21 mouse cellular contexts compared by ENCODE assay signal in genomic region chr13:38688761-38689160, GRCm38 (mm10). TPM values are rescaled to one million over a fixed set of nuclear protein-coding genes. Genes with fewer than 3 reads are reported as not detected.
DNase-seq lines count a peak whose midpoint lies in the region; TF ChIP-seq lines count a peak whose summit lies in the region.
"Had no signal": no experiment of that assay in that cellular context is flagged by ENCODE, and none has a peak within 500 bp of the region (broad histone marks: within the 10 kb centered on the region; RNA-seq: fewer than 3 reads in every experiment).

No protein-coding gene starts in this region.

- peak; percentile 10 for DNase-seq in adrenal gland, adult 2 months
- DNase-seq in adrenal gland, adult (ENCODE audit: inconsistent age in 2 of 2, low spot score in 1 of 2), result no peak
- peak; percentile 2 to 7 for DNase-seq in adrenal gland, postnatal 36 days
- no peak for DNase-seq in adrenal gland, postnatal 4 days (ENCODE audit: low spot score in 2 of 2)
- DNase-seq in liver, adult 2 months (ENCODE audit: extremely low read depth, low read depth, low spot score), result peak; percentile 68
- DNase-seq in liver, result no peak
- DNase-seq: adrenal gland, postnatal 25 days; B cell, adult 2 months; cerebellum, adult 11 months; cerebellum, adult 18-20 months; cerebellum, adult 8-10 months; cerebellum, adult 9-11 months; cerebellum, postnatal 14 days; cerebellum, postnatal 36 days; embryo, embryonic 11 days; forebrain, postnatal 0 days had no signal

- no peak for TF ChIP-seq CTCF in liver, adult 2 months (IDR thresholded peaks at IDR 0.05; ENCODE audit: low read depth, low read length)

- no peak overlapping the region for H3K9ac ChIP-seq in liver, adult 2 months (ENCODE audit: low read depth, low read length)
- H3K9ac ChIP-seq: embryonic facial prominence, embryonic 12.5 days; forebrain, embryonic 13.5 days; forebrain, embryonic 15.5 days; forebrain, postnatal 0 days had no signal

- no peaks in the 10 kb centered on the region for H3K36me3 ChIP-seq in liver, adult 2 months (ENCODE audit: control insufficient read depth, insufficient read depth, low read length)
- H3K36me3 ChIP-seq: embryonic facial prominence, embryonic 12.5 days; forebrain, embryonic 15.5 days; G1E had no signal

- TF ChIP-seq POLR2A in liver, adult 2 months (IDR thresholded peaks at IDR 0.05; ENCODE audit: extremely low read depth, insufficient read depth, low read length), result no peak

- no peak overlapping the region for H3K27ac ChIP-seq in liver, adult 2 months (replicated peaks; ENCODE audit: insufficient read depth, low read depth, low read length)
- H3K27ac ChIP-seq: embryonic facial prominence, embryonic 12.5 days; forebrain, embryonic 13.5 days; forebrain, embryonic 15.5 days had no signal

- H3K27me3 ChIP-seq in liver, adult 2 months (ENCODE audit: control insufficient read depth, insufficient read depth, low read length), result no peaks in the 10 kb centered on the region
- H3K27me3 ChIP-seq: CH12.LX; embryonic facial prominence, embryonic 12.5 days; forebrain, embryonic 13.5 days; forebrain, embryonic 15.5 days had no signal

- H3K4me3 ChIP-seq in liver, adult 2 months (ENCODE audit: insufficient read depth, low read depth, low read length), result no peak overlapping the region
- H3K4me3 ChIP-seq: embryonic facial prominence, embryonic 12.5 days; forebrain, embryonic 13.5 days; forebrain, embryonic 15.5 days had no signal

- H3K4me1 ChIP-seq in liver, adult 2 months (ENCODE audit: control insufficient read depth, insufficient read depth, low read length), result no peaks in the 10 kb centered on the region
- H3K4me1 ChIP-seq: embryonic facial prominence, embryonic 12.5 days; forebrain, embryonic 13.5 days; forebrain, embryonic 15.5 days had no signal

- H3K79me2 ChIP-seq in liver, adult 2 months (ENCODE audit: control insufficient read depth, insufficient read depth, low read length), result no peaks in the 10 kb centered on the region

- 49% methylated on average over 11 of the region's 11 CpGs for WGBS in liver, adult 2 months

RNA-seq across cellular contexts. Expression of gene Eef1e1, which starts 29.9 kb away (rescaled TPM):
- 10 to 100 TPM; 32.0 to 39.7 TPM for total RNA-seq in adrenal gland, adult 2 months (2021)
- polyA plus RNA-seq in adrenal gland, adult 2 months (2012; rRNA removed), result 1.5 and 1.7 TPM in 2 replicates
- total RNA-seq in adrenal gland, postnatal 36 days (2021), result 10 to 100 TPM; 36.6 to 44.1 TPM
- 10 to 100 TPM; 34.5 to 35.4 TPM for total RNA-seq in adrenal gland, postnatal 4 days (2021)
- 5.6 and 7.1 TPM in 2 replicates for total RNA-seq in liver, adult 2 months (2014; rRNA removed)
- polyA plus RNA-seq in liver, adult 2 months (2012; rRNA removed), result 4.0 and 4.3 TPM in 2 replicates

RNA-seq across cellular contexts. Expression of gene Bloc1s5, which starts 53.9 kb away (rescaled TPM):
- 10 to 100 TPM; 18.3 to 25.2 TPM for total RNA-seq in adrenal gland, adult 2 months (2021)
- 5.3 and 5.9 TPM in 2 replicates for polyA plus RNA-seq in adrenal gland, adult 2 months (2012; rRNA removed)
- 10 to 100 TPM; 19.8 to 25.7 TPM for total RNA-seq in adrenal gland, postnatal 36 days (2021)
- 10 to 100 TPM; 22.3 to 23.9 TPM for total RNA-seq in adrenal gland, postnatal 4 days (2021)
- 12.6 and 13.0 TPM in 2 replicates for total RNA-seq in liver, adult 2 months (2014; rRNA removed)
- polyA plus RNA-seq in liver, adult 2 months (2012; rRNA removed), result 7.2 and 7.8 TPM in 2 replicates

Comparison
In these comparisons a context has a peak if more than half of its experiments do, and no peak if none do; other contexts are left out.
1. DNase-seq: peak in adrenal gland, adult 2 months (single experiment), adrenal gland, postnatal 36 days (2 of 2) and liver, adult 2 months (single experiment); none in adrenal gland, adult (0 of 2), adrenal gland, postnatal 4 days (0 of 2) and liver (single experiment).